Mouse (Mus musculus) right cerebral cortex, adult 18-20 months (tissue): Measurements from ENCODE around the gene Atp1b1.

Experiments
- DNase-seq: peaks from one replicate; pipeline ENCODE4 v3.0.0; 2022; ENCODE audit warnings: mixed read lengths

Gene Atp1b1

DNA sequence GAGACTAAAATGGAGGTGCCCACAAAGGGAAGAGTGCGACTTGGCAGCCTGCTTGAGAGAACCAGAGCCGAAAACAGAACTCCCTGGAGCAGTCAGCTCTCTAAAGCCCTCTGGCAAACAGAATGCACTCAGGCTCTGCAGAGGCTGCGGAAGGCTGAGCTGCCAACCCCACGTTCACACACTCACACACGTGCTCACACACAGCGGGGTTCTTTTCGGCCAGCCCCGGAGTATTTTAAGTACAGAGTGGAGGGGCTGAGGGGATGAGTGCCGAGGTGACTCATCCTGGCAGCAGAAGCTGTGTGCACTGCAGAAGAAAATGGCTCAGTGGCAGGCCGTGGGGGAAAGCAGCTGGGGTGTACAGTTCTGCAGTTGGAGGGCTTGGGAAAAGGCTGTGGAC is 3.6 kb upstream of the Atp1b1 start:
- DNase-seq, result peak; percentile 94

DNA sequence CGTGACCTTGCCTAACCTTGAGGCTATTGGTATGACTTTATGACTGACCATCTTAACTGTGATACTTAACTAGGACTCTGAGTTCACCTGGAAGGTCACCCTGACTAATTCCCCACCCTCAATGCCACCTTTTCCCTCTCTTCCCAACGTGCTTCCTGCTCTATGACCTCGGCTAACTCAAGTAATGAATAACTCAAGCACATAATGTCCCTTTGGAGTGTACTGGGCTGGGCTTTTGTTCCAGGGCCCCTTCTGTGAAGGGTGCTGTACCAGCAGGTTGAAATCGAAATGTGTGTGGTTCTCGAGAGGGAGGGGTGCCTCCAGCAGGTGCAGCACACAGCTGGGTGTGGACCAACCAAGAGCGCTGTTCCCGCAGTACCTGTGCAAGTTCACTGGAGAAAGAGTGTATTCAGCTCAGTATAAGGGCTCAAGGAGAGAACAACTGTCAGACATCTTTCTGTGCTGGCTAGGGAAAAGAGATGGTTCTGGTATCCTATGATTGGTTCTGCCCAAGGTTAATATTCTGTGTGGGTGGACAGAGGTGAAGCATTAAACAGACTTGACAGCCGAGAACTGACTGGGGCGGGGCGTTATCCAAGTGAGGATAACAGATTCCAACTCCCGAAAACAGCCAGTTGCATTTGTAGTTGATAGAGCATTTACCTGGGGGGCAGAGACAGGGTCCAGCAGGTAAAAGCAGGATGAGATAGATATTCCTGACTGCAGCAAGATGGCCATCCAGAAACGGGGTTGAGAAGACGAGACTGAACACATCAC is 3.0 kb upstream of the Atp1b1 start:
- no peak for DNase-seq

DNA sequence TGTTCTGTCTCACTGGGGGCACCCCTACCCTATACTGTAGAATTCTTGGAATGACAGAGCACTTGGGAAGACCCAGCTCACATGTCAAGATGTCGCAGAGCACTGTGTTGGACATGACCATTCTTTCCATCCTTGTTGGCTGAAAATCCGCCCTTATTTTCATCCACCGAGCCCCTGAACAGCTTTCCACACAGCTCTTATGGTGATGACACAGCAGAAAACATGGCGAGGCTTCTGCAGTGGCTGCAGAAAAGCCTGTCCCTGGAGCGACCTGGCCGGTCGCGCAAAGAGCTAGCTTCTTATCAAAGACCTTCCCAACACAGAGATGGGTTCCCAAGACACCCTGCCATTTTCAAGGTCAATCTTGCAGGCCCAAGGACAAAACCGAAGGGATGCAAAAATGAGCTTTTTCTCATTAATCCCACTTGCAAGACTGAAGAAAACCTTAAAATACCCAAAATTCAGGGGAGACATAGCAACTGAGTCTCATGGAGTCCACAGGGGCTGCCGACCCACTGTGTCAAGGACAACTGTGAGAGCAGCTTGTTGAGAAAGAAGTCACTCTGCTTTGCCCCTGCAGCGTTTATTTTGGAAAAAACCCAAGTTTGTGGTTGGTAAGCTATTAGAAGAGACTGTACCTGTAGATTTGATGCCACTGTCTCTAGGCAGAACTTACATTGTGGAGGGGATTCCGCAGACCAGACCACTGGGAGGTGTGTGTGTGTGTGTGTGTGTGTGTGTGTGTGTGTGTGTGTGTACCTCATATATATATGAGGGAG is 1.2 kb upstream of the Atp1b1 start:
- DNase-seq, result no peak

DNA sequence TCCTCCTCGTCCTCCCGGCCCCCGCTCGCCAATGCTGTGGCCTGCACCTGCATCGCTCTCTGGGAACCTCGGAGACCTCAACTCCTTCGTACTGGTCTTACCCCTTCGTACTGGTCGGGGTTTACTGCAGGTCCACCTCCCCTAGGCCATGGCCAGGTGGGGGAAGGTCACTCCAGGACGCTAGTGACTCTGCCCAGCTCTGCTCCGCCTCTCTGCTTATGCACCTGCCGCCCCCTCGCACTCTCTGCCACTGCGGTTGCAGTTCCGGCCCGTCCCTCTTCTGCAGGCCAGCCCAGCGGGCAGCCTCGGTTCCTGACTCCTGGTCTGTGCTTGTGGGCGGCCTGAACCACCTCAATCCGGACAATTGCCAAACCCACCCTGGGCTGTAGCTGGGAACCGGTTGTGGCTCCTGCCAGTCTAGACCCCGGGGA is 481 bp upstream of the Atp1b1 start:
- DNase-seq, result peak; percentile 64

DNA sequence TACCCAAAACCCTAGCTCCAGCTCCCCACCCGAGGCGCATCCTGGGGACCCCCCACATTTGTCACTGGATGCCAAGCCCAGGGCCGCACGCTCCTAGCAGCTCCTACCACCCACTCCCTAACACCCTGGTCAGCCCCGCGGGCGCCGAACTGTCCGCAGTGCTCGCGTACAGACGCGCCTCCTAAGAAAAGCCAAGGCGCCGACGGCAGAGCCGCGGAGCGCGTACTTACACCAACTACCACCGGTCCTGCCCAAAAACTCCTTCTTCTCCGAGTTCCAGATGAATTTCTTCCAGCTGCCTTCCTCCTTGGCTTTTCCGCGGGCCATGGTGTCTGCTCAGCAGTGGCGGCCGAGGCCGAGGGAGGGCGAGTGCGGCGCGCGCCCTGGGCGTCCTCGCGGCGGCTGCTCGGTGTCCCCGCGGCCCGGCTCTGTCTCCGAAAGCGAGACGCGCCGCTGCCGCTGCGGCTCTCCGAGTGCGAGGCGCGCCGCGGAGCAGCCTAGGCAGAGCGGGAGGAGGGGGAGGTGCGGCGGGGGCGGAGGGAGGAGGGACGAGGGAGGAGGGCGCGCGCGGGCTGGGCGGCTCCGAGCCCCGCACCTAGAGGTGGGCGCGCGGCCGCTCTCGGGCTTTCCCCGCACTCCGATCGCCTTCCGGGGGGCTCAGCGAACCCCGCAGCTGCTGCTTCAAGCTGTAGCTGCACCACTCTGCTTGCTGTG is 467 bp downstream of the Atp1b1 start:
- no peak for DNase-seq

DNA sequence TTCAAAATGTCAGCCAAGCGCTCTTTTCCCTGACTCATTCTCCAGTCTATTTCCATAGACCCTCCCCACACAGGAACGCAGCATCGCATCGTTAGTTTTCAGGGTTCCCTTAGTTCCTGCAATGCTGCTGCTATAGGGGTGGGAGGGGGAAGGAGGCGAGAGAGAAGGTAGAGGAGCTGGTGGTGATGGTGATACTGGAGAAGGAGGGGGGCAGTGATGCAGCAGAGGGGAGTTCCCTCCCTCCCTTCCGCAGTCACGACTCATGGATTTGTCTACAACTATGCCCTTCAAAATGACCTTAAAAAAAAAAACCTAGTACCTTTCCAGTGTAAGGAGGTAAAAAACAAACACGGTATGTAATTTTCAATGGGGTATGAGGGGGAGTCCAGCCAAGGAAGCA is 1.4 kb downstream of the Atp1b1 start:
- DNase-seq, result peak; percentile 68

DNA sequence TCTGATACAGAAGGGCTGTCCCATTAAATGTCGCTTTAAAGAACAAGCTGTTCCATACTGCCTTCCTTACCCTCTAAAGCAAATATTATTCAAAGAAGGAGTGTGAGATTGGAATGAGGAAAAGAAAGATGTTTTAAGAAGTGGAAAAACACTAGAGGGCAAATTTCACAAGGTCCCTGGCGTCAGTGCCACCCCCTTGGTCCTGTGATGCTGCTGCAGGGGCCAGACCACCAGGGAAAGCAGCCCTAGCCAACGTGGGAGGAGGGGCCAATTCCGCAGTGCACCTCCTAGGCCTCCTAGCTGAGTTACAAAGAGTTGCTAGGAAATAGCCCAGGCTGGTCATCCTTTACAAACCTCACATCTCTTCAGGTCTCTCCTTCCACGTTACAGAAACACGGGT is 2.1 kb downstream of the Atp1b1 start:
- DNase-seq, result no peak

DNA sequence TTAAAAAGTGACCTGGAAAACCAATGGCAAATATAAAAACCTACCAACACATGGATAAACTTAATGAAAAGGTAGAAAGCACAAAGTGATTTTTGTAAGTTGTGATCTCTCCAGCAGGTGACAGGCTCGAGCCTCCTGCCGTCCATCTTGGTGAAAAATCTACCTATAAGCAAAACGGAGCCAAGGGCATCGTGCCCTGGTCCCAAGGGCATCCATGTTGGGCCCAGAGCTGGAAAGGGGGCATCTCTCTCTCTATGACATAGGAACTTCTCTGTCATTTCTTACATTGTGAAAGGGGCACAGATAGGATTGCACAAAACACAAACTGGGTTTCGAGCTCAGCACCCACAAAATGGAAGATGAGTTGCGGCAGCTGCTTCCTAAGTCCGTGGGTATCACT is 2.5 kb downstream of the Atp1b1 start:
- no peak for DNase-seq

DNA sequence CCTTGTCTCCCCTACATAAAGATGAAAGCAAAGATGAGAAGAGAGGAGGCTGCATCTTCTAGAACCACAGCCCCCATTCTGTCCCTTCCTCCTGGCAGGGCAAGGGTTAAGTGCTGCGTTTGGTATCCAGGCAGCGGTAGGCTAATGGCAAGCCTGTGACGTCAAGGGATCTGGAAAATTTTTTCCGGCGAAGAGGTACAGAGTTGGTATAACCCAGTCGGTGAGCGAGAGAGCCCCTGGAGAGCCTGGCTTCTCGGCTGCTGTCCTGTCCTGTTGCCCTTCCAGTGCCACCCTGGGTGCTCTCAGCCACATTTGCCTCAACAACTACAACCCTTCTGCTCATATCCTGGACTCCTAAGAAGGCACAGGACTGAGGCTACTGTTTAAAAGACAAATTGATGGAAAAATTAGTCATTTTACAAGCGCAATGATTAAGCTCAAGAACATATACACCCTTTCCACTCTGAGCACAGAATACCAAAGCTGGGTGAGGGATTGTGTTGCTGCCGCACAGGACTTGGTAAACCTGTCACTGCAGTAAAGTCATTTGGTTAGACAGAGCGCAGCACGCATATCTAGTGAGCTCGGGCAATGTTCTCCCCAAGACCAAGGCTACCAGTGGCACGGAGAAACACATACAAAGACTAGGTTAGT is 3.3 kb downstream of the Atp1b1 start:
- DNase-seq, result peak; percentile 84

DNA sequence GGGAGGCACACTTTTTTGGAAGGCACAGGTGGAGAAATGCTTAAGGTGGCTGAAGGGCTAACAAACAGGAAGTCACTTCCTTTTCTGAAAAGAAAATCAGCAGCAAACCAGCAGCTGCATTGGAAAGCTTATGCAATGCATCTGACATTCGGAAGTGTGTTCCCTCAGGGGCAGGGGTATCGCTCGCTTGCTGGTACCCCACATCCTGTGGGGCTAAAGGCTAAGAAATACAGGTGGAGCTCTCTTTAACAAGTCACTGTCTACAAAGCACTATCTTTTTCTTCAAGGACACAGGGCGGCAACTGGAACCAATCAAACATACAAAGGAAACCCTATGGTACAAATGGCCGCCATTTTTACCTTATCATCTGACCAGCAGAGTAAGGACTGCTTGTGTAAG is 4.4 kb downstream of the Atp1b1 start:
- no peak for DNase-seq

DNA sequence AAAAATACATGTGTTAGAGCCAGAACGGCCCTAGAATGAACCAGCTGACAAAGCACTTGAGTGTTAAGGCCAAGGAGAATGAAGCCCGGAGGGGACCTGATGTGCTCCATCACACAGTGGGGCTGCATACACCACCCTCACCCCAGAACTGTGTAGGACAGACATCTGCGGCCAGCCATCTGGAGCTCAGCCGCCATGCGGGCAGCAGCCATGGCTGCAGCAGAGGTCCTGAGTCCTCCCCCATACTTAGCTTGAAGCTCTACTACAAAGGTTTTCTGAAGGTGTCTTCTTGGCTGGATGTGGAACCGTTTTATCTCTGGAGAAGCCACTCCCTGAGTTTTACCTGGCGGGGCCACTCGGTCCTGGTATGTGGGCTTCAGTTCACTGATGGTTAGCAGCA is 5.0 kb downstream of the Atp1b1 start:
- no peak for DNase-seq

DNA sequence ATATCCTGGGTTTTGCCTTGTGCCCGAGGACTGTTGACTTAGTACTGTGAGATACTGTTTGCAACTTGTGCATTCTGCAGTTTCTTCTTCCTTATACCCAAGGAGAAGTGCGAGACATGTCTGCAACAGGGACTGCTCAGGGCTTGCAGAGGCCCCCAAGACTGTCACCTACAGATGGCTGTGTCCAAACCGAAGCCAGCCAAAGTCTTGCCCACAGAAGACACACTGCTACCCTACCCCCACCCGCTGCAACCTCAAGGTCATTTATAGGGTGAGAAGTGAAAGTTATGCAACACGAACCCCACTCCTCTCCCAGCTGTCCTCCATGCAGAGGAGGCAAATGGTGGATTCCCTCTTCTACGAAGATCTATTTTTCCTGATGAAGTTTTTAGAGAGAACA is 5.6 kb downstream of the Atp1b1 start:
- no peak for DNase-seq

DNA sequence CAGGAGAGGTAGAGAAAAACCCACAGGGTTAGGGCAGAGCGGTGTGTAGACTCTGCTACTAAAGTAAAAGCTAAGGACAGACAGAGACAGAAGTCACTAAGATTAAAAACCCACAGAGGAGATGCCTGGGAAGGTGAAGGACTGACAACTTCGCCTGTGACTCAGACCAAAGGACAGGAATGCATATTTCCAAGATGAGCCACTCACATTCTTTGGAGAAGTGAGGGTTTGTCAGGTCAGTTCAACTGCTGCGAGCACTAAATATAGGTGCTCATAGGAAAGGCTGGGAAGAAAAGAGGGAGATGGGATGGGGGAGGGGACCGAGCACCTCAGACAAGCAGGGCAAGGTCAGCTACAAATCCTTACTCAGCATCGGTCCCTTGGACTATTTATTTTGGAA is 6.8 kb downstream of the Atp1b1 start:
- DNase-seq, result no peak

DNA sequence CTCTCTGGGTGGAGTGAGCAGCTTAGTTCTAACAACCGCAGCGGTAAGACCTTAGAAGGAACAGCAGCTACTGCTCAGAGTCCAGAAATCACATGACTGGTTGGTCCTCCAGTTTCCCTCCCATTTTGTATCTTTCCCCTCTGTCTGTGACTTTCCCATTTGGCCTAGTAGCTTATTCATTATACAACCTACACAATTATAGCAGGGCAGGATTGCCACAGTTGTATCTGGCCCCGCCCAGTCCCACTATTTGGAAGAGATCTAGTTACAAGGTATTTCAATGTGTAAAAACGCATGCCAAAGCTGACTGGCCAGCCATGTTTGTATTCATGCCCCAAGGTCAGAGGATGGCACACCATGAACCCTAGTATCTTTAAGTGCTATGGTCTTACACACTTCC is 7.5 kb downstream of the Atp1b1 start:
- DNase-seq, result no peak

DNA sequence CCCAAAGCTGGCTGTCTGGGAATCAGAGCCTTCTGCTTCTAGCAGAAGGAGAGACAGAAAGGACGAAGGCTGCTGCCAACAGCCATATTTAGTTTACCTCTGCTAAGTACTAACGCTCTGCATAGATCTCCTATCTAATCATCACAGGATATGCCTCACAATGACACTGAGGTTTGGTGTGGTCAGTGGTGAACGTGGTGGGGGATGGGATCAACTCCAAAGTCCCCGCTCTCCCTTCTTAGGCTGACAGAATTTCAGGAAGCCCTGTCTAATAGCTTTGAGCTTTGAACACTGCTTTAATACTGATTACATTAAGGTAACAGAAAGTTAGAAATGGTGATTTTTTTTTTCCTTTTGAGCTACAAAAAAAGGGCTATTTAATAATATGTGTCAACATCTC is 7.9 kb downstream of the Atp1b1 start:
- no peak for DNase-seq

DNA sequence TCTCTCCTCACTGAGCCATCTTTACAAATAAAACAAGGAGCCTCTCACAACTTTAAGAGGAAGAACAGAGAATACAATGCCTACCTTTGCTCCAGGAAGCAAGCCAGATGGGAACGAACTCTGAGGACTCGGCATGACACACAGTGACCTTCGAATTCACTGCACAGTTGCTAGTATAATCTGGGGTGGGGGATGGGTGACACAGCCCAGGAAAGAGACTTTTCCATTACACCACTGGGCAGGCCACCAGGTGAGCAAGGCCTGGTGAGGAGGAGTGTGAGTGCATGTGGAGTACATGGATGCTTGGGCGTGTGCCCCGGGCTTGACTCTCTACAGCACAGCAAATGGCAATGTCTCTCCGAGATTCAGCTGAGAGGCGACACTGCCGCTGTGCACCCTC is 8.5 kb downstream of the Atp1b1 start:
- no peak for DNase-seq

DNA sequence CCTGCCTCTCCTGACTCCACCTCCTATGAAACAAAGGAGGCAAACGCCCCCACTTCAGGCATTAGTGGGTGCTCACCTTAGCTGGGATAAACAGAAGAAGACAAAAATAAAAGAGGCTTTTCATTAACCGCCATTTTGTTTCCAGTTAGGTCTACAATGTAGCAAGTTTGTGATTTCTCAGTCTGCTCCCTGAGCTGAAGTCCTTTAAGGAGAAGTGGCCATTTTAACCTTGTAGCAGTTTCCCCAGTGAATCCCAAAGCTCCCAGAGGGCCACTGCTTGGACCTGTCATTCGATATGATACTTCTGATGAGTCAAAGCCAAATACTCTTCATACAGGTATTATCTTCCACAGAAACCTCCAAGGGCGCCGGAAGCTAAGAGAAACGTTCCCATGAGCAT is 10.6 kb downstream of the Atp1b1 start:
- no peak for DNase-seq

DNA sequence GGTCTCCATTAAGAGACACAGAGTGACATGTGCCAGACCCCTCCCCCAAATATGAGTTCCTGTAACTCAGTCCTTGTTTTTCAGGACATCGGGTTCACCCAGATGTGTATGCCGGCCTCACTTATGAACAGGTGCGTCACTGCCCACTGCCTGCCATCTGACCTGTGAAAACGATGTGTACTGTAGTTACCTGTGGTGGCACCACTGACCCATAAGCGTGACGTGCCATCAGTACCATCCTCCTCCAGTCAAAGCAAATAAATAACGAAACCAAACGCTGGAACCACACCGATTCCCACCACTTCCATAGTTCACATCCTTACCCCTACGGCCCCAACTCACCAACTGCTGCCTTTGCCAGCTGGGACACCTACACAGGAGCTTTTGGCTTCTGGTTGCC is 11.6 kb downstream of the Atp1b1 start:
- DNase-seq, result no peak

DNA sequence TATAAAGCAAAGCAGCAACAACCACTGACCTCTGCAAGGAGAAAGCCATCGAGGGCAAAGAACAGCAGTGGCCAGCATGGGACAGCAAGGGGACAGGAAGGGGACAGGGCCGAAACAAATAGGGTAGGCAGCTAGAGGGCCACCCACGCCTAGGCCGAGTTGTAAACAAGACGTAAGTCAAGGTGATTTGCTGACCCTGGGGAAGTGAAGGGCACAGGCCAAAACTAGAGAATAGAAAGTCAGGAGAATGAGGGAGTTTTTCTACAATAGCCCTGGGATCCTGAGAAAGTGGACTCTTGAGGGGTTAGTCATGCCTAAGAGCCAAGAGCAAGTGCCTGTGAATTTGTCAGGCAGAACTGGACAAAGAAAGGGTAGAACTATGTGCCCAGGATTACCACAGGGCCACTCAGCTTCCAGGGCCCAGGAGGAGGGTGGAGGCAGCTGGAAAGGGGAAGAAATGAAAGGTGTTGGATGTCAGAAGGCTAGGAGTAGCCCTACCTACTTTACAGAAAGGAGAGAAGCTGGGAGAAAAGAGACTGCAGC is 12.5 kb downstream of the Atp1b1 start:
- DNase-seq, result no peak

DNA sequence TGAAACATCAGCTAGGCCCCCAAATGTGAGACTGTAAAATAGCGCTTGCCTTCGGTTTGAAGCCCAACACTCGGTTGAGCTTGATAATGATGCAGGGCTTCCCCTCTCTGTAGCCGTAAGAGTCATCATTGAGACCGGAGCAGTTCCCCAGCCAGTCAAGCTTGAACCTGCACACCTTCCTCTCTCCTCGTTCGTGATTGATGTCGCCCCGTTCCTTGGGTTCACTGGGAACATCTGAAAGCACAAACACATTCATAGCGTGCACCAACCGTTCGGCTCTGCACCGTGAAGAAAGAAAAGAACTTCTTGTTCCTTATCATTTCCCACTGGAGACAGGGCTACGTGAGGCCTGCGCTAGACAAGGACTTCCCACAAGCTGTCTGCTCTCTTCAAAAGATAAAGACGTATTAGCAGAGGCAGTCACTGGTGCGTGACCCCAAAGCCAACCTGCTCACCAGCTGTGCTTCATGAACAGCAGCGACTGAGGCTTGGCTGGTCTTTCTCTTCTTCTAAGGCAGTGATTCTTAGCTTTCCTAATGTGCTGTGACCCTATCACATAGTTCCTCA is 16.7 kb downstream of the Atp1b1 start:
- DNase-seq, result no peak

DNA sequence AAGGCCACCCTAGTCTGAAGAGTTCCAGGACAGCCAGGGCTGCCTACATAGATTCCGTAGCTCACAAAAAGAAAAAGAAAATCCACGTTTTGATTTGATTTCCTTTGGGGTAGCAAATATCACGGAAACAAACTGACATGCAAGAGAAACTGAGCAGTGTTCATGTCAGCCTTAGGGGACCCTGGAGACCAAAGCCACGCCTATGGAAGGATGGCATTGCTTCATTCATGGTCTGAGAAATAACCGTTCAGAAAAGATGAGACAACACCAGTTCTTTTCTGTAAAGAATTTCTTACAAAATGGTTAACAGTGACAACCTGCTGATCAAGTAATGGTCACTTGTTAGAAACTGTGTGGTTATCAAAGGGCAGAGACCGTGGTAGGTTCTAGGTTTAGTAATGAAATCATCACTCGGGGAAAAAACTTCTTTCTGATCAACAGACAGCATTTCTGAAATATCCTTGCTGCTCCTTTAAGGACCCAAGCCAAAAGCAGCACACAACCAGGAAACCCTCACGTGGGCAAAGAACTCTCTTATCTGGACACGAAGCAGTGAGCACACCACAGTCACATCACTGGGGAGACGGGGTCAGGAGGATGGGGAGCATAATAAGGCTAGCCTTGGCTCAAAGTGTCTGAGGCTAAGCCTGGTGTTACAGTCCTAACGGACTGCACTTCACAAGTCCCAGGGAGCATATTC is 17.3 kb downstream of the Atp1b1 start:
- DNase-seq, result no peak

DNA sequence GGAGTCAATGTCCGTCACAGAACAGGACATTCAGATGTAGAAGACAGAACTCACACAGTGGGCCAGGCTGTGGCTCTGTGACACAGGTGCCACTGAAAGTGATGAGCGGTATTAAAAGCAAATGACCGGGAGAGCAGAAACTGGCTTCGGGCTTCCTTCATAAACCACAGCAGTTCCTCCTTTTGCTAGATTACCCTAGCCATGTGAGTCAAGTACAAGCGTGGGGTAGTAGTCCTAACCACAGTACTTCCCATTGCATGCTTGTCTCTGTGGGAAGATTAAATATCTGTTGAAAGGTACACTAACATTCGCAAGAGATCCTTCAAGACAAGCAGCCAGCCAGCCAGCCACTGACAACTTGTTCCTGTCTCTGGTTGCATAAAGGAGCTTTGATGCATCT is 17.9 kb downstream of the Atp1b1 start:
- no peak for DNase-seq
